Mouse (Mus musculus): ENCODE results near the gene Atp2a3. TPM values are rescaled to one million over a fixed set of nuclear protein-coding genes. Genes with fewer than 3 reads are reported as not detected.
A peak's percentile ranks its signal among the peaks of the same experiment; 100 is the strongest.

The Atp2a3 gene
- total RNA-seq (2021), result 1 to 10 TPM; 5.3 to 5.5 TPM
- long read RNA-seq, result 0 reads

GRCm38 (mm10) chr11:72961072-72961980, at the start of gene Atp2a3:
Gene Atp2a3 (plus strand): TSS chr11:72961169.
- DNase-seq (ENCODE audit: low spot score in 2 of 2), result no peak

- DNase-seq (ENCODE audit: low spot score in 2 of 2), result no peak
These were observed 43.5 kb upstream of the Atp2a3 start for GRCm38 (mm10) chr11:72917299-72917996.

- no peak for DNase-seq (ENCODE audit: low spot score in 2 of 2)
These were observed 37.9 kb upstream of the Atp2a3 start for GRCm38 (mm10) chr11:72923116-72923515.

DNA sequence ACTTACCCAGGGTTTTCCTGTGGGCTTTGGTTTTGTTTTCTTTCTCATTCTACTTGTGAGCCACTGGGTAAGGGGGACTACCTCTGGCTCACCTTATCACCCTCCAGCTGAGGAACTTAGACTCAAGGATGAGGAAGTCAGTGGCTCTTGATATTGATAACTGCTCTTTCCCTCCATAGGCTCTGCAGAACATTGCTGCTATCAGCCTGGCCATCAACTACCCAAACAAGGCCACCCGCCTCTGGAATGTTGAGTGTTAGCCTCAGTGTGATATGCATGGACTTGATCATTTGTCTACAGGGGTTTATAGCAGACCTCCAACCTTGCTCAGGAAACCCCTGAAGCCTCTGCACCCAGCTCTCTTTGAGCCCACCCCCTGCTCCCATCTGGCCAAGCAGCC, 36.5 kb upstream of the Atp2a3 start:
- no peak for DNase-seq (ENCODE audit: low spot score in 2 of 2)

GRCm38 (mm10) chr11:72925067-72925466, 35.9 kb upstream of the Atp2a3 start:
- peak in 1 of 2 experiments; percentile 18 for DNase-seq (ENCODE audit: low spot score in 2 of 2)

DNA sequence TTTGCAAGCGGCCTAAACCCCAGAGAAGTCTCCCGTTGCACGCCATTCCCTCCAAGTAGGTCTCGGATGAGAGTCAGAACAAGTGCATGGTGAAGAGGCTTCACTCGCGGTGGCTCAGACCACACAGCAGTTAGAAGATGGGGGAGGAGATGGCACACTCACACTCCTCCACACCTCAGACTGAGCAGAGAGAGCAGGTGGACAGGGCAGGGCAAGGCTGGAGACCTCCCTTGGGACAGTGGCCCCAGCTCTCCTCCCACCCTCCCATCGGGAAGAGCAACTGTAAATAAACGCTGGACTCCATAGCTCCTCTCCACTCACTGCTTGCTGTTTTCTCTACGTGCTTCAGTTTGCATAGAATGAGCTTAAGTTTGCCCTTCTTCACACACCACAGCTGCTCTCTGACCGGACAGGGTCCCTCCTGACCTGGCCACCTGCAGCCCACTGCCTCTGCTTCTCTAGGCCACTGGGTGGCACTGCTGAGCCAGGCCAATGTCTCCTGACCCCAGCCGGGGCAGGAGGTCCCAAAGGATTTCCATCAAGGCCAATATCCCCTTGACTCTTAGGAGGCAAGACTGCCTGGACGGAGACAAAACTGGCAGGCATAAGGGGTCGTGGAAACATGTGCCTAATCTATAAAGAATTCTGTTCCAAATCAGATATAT, 34.6 kb upstream of the Atp2a3 start:
- DNase-seq (ENCODE audit: low spot score in 2 of 2), result peak in 1 of 2 experiments; percentile 35

GRCm38 (mm10) chr11:72928516-72928915, 32.5 kb upstream of the Atp2a3 start:
- DNase-seq (ENCODE audit: low spot score in 2 of 2), result no peak

GRCm38 (mm10) chr11:72940208-72941143, 20.5 kb upstream of the Atp2a3 start:
- DNase-seq (ENCODE audit: low spot score in 2 of 2), result peak in 1 of 2 experiments; percentile 33

GRCm38 (mm10) chr11:72944996-72945793, 15.8 kb upstream of the Atp2a3 start:
- DNase-seq (ENCODE audit: low spot score in 2 of 2), result no peak

- no peak for DNase-seq (ENCODE audit: low spot score in 2 of 2)
These were observed 15.0 kb upstream of the Atp2a3 start for GRCm38 (mm10) chr11:72945875-72946559.

DNA sequence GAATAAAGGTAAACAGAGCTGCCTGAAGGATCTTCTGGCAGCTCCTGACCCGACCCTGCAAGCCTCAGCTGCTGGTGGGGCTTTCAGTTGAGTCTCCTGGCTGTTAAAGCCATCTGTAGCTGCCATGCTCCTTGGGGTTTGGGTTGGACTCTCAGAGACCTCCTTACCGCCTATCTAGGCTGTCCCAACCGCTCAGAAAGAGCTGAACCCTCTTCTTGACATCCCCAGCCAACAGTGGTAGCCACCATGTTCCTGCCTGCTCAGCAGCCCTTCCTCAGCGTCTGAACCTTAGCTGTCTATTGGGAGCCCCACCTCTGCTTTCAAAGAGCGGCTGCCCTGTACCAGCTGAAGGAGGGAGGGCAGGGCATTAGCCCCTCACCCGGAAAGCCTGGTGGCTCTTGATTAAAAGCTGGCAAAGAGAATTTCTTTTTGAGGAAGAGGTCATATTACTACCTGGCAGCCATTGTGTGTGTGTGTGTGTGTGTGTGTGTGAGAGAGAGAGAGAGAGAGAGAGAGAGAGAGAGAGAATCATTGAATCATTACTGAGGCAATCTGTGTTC, 14.3 kb upstream of the Atp2a3 start:
- no peak for DNase-seq (ENCODE audit: low spot score in 2 of 2)

DNA sequence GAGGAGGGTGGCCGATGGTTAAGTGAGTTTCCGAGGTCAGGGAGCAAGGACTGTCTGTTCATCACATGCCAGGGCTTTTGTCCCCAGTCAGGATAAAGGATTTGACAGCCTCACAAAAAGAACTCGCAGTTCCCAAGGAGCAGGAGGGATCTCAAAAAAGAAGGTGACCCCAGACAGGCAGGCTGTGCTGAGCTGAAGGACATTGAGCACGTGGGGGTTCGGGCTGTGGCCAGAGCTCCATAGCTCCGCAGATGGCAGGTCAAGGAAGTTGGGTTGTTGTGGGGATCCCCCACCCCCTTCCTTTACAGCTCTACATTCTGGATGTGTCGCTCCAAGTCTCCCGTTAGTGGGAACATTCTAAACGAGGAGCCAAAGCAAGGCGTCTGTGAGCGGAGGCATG, 13.1 kb upstream of the Atp2a3 start:
- no peak for DNase-seq (ENCODE audit: low spot score in 2 of 2)

DNA sequence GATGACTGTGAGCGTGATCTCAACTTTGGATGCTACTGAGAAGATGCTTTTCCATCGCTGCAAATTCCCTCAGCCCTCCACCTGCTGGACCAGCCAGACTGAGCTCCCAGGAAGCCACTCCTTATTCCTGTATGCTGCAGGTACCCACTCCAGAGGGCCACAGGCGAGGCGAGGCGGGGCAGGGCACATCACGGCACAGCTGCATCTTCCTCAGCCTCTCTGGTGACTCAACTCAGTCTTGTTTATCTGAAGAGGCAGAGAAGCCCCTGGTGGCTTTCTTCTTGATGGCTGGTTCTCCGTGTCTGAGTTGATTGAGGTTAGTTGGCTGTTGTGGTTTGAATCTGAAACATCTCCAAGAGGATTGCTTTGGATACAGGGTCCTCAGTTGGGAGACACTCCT, 12.7 kb upstream of the Atp2a3 start:
- no peak for DNase-seq (ENCODE audit: low spot score in 2 of 2)

GRCm38 (mm10) chr11:72951137-72952000, 9.6 kb upstream of the Atp2a3 start:
- no peak for DNase-seq (ENCODE audit: low spot score in 2 of 2)

DNA sequence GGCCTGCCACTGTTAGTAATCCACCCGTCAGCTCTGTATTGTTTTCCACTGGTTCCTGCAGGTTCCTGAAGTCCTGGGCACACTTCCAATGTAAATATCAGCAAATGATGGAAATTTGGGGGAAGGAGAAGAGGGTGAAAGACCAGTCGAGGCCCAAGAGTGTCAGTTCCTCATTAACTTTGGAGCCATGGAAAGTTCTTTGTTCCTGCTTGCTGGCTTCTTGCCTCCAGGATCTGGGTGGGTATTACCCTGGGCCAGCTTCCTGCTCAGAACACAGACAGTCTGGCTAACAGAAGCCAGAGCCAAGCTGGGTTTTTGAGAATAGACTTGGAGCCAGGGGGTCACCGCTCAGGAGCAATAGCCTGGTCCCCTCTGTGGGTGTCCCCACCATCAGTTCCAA, 8.7 kb upstream of the Atp2a3 start:
- DNase-seq (ENCODE audit: low spot score in 2 of 2), result no peak

DNA sequence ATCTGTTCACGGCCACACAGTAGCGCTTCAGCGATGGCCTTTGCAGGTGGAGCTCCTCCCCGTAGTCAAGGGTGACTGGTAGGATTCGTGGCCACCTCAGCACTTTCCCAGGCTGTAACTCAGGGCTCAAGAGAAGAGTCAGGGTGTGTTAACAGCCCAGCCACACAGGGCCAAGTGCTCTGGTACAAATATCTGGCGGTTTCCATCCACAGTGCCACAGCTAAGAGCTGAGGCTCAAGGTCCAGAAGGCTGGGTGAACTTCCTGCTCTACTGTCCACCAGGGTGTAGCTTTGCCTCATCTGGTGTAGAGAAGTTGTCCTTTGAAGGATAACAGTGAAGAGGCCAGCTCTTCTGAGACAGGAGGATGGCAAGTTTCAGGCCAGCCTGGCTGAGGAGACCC, 8.3 kb upstream of the Atp2a3 start:
- DNase-seq (ENCODE audit: low spot score in 2 of 2), result no peak

- no peak for DNase-seq (ENCODE audit: low spot score in 2 of 2)
These were observed 7.9 kb upstream of the Atp2a3 start for GRCm38 (mm10) chr11:72953116-72953439.

Measured in layer of hippocampus, adult 18-20 months (tissue).